Mouse (Mus musculus) hematopoietic stem cell, adult 5-6 weeks (primary cell): ENCODE results near the gene Slc2a10. TPM values are rescaled to one million over a fixed set of nuclear protein-coding genes. Genes with fewer than 3 reads are reported as not detected.
"Not testable (repeated sequence)": the region's sequence is repeated elsewhere in the genome, so short reads cannot be mapped to it uniquely, and the experiment has no call there.

Source experiments
- ATAC-seq, 2 experiments: fragments of 125-278 bp in 1 of 2; replicated peaks in 1 of 2; 2 replicates each; pipeline ENCODE4 v1.8.0; 2016 to 2017; ENCODE audit warnings: inconsistent platforms in 2 of 2, mild to moderate bottlenecking in 2 of 2, moderate number of reproducible peaks in 2 of 2, low read depth in 1 of 2, moderate TSS enrichment in 1 of 2; ENCODE audit not compliant: low FRiP score in 2 of 2, poor library complexity in 2 of 2, severe bottlenecking in 2 of 2, insufficient read depth in 1 of 2, low TSS enrichment in 1 of 2
- total RNA-seq: library from RNA; stranded (forward); fragments of 172-1452, 232-1000 nt; gene quantifications from 2 replicates; pipeline ENCODE4 v1.2.3, GENCODE M21; 2017

The Slc2a10 gene
- total RNA-seq, 1 experiment from 2014 or later, result 0.84 TPM

DNA sequence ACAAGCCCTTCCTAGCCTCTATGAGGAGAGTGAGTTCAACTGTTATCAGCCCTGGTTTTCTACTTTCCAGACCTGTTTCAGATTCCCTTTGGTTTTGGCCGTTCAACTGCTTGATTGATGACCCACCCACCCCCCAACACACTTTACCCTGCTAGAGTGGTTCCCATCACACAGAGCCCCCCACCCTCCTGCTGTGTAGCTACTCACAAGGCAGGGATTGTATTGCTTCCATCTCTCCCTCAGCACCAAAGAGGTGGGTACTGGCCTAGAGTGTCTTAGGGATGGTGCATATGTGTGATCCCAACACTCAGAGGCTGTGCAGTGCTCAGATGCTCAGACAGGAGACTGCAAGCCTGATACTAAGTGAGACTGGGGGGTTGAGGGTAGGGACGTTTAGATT, 9.1 kb upstream of the Slc2a10 start:
- no peak for ATAC-seq

DNA sequence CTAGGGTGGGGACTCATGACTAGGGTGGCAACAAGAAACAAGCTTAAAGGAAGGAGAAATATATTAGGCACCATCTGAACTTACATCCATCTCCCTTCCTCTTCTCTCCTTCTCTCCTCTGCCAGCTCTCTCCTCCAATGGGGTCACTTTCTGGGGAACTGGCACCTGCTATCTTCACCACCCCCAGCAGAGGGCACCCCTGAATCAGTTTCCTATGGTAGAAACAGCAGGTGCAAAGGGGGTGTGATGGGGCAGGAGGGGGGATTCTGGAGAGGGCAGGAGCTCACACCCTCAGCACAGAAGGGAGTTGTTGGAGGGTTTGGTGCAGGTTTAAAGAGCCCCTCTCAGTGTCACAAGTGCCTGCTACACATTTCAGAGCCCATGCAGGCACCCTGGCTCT, 7.3 kb upstream of the Slc2a10 start:
- peak in 1 of 2 experiments; percentile 52; a peak in 2 of 4 replicates for ATAC-seq

DNA sequence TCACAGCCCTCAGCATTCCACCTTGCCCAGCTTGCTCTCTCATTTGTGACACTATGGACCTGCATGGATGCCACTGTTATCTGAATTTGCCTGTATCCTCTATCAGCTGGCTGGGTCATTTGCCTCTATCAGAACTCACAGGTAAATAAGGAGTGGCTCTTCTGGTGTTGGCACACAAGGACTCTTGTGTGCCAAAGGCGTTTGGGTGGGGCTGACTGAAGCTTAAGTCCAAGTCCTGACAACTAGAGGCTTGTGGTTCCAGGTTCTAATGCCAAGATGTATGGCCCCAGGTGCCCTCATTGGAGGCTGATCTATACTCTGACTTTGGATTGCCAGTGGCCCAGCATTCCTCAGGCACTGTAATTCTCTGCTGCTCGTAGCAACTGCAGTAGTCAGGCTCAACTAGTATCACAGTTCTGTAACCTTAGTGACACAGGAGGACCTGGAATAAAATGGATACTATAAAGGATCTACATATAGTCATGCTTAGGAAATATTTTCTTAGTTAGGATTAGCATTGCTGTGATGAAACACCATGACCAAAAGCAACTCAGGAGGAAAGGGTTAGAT, 5.8 kb upstream of the Slc2a10 start:
- ATAC-seq, result no peak

DNA sequence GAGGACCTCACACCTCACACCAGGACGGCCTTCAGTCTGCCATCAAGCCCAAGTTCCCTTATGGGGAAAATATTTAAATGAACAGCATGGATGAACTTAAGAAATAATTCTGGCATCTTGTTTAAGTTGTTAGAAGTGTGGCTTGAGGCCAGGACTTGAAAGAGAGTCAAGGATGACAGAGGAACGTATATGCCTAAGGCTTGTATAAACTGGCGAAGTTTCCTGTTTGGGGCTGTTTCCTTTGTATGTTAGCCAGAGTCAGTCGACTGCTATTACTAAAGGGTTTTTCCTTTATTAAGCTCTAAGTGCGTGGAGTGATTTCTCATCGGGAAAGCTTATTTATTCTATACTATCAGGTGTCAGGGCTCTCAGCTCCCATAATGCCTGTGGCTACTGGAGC, 4.8 kb upstream of the Slc2a10 start:
- no peak for ATAC-seq

DNA sequence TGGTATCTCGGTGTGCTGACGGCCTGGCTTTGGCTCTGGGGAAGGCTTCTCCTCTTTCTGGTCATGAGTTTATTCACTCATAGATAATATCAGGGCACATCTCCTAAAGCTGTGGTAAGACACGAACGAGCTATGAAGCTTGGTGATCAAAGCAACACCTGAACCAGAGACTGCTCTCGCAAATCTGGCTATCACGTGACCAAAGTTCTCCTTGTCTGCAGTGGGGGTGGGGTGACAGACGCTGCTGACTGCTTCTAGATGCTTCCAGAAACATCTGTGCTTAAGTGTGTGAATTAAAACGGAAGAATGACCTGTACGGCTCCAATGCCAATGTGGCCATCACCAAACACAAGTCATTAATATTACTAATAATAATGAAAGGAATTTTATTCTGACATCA, 6.1 kb downstream of the Slc2a10 start:
- no peak for ATAC-seq

DNA sequence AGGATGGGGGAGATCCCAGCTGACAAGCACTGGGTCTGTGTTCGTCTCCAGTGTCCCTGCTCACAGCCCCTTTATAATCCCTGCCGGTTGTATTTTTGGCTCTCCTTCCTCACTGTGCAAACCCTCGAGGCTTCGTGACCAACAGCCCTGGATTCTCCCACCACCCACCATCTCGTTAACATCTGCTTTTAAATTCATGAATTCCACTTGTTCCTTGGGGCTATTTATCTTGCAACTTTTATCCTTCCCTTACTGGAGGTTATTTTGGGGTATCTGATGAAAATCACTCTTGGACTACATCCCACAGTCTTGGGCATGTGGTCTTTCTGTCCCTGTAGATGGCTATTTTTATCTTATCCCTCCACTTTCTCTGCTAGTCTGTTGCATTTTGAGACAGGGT, 6.9 kb downstream of the Slc2a10 start:
- no peak for ATAC-seq

DNA sequence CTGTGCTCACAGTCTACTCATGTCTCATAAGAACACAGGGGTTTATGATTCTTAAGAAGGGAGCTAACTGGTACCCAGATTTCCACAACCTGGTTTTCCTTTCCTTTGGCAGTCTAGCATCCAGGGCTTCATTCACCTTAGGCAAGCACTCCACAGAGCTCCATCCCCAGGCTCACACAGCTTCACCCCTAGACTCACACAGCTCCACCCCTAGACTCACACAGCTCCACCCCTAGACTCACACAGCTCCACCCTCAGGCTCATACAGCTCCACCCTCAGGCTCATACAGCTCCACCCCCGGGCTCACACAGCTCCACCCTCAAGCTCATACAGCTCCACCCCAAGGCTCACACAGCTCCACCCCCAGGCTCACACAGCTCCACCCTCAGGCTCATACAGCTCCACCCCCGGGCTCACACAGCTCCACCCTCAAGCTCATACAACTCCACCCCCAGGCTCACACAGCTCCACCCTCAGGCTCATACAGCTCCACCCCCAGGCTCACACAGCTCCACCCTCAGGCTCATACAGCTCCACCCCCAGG, 7.4 kb downstream of the Slc2a10 start:
- not testable (repeated sequence) for ATAC-seq

DNA sequence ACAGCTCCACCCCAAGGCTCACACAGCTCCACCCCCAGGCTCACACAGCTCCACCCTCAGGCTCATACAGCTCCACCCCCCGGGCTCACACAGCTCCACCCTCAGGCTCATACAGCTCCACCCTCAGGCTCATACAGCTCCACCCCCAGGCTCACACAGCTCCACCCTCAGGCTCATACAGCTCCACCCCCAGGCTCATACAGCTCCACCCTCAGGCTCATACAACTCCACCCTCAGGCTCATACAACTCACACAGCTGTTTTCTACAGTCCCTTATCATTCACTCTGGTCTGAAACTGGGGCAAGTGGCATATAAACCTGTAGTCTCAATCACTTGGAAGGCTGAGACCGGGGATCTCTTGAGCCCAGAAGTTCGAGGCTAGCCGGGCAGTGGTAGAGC, 7.9 kb downstream of the Slc2a10 start:
- ATAC-seq, result not testable (repeated sequence)

DNA sequence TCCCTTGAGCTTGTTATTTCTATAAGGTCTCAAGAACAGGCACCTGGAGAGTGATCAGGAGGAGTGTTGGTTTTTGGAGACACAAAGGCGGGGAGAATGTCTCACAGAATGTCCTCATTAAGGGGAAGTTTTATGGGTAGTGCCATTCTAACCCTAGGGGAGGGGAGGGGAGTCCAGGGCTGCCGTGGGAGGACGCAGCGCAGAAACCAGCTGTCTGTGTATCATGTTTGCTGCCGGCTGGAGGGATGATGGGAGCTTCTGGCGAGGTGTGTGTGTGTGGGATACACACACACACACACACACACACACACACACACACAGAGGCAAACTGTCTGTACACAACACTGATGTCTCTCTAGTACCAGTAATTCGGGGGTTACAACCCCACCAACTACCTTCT, 8.8 kb downstream of the Slc2a10 start:
- no peak for ATAC-seq

DNA sequence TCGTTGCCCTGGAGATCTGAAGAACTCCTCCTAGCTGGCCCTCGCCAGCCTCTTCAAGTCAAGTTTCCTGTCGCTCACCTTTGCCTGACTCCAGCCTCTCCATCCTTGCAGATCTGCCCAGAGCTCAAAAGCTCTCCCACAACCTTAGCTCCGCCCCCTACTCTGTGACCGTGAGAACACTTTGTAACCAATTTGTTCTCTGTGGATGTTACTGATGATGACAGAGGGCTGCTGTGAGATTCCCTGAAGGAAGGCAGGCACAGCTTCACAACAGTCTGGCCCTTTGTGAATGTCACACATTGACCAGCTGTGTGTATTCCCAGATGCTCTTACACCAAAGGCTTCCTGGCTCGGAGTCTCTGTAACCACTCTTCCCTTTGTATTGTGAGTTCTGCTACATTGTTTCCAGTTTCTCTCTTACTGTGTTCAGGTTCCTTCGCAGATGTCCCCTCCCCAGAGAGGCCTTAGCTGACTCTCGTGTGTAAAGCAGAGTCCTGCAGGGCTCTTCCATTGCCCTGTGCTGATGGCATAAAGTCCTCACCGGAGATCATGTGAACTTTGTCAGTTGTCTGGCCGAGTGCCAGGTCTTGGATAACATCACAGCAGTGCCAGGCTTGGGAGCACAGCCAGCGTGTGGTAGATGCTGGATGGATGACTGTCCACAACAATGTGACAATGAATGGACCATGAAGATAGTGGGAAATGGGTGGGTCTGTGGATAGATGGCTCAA, 9.4 kb downstream of the Slc2a10 start:
- ATAC-seq, result no peak

DNA sequence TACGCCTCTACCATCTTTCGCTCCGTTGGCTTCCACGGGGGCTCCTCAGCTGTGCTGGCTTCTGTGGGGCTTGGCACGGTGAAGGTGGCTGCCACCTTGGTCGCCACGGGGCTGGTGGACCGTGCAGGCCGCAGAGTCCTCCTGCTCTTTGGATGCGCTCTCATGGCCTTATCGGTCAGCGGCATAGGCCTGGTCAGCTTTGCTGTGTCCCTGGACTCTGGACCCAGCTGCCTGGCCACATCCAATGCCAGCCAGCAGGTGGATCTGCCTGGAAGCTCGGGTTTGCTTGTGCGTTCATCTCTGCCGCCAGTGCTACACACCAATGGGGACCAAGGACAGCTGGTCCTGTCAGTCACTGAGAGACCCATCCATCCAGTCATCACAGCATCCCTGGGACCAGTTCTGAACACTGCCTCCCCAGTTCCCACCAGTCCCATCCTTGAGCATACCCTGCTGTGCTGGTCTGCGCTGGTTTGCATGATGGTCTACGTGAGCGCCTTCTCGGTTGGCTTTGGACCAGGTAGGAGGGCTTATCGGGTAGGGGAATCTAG, 11.7 kb downstream of the Slc2a10 start:
- no peak for ATAC-seq

DNA sequence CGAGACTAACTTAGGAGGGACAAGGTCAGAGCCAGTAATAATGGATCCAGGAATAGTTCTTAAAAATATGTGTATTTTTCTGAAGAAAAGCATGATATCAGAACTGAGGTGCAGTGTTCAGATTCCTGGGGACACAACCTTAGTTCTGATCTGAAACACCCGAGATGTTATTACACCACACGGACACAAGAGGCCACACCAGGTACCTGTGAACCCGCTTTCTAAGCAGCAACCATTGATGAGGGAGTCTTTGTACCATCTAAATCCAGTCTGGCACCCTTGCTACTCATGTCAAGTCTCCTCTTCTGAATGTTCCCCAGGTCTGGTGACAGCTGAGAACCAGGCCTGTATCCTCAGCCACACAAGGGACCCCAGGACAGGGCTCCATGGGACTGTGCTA, 22.0 kb downstream of the Slc2a10 start:
- no peak for ATAC-seq

DNA sequence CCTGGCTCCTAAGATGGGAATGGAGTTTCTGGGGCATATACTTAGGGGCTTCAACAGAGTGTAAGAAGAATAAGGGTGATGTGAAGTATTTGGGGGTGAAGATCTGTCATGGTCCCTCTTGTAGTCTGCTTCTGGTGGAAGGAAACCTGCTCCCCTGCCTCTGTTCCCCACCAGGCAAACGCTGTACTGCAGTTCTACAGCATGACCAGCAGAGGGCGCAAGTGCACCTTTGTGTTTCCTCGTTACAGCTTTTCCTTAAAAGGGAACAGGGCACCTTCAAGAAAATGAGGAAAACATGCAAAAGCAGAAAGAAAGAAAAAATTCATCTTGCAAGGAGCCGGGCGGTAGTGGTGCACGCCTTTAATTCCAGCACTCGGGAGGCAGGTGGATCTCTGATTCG, 25.5 kb downstream of the Slc2a10 start:
- ATAC-seq, result 0 out of 4 replicates have a peak, but pooled peaks have one; percentile 30 to 57

DNA sequence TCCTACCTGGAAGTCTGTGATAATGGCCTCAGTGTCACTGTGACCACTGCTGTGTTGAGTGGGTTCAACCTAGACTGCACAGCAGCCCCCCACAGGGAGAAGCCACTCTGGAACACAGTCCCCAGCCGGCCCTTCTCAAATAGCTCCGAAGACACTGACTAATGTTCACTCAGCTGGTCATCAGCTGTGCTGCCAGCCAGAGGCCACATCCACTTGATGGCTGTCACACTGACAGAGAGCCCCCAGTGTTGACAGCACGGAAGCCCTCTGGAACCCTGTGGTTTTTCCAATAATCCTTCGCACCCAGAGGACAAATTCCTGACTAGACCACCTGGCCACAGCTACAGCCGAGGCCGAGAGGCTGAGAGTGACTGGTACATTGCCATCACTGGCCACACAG, 30.2 kb downstream of the Slc2a10 start:
- ATAC-seq, result no peak

DNA sequence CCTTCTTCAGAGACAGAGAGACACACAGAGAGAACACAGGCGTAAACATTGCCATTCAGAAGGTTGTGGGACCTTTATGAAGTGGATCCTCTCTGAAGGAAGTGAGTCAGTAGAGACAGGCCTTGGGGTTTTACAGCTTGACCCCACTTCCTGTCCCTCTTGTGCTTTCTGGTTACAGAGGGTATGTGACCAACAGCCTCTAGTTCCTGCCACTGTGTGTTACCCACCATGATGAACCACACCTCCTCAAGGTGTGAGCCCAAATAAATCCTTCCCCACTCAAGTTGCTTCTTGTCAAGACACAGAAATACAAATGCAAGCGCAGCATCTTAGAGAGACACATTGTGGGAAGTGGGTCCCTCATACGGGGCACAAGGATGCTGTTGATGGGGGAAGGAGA, 37.4 kb downstream of the Slc2a10 start:
- no peak for ATAC-seq

DNA sequence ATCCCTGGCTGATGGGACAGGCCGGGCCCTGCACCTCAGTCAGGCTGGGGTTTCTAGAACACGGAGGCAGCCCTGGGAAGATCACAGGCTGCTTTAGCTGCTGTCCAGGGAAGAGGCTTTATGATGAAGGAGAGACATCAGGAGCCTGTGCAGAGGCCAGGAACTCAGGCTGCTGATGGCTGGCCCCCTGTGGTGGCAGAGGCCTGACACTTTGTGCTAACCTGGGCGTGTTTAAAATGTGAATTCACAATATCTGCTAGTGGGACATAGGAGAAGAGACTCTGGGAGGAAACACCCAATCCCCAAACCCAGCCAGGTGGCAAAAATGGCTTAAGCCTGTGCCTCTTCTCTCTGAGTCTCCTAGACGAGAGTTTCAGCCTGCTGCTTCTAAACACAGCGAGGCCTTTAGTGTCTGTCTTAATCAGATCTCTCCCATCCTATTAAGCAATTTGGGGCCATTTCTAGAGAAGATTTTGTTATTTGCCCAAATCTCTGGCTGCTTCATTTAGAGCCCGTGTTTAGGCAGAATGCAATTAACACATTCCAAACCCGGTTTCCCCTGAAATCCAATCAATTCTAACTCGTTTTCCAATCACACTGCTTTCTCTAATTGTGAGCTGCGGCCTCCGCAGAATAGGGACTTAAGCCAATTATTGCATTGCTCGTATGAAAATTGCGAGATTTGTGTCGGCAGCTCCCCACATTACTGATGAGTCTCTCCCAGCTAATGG, 39.5 kb downstream of the Slc2a10 start:
- ATAC-seq, result no peak

DNA sequence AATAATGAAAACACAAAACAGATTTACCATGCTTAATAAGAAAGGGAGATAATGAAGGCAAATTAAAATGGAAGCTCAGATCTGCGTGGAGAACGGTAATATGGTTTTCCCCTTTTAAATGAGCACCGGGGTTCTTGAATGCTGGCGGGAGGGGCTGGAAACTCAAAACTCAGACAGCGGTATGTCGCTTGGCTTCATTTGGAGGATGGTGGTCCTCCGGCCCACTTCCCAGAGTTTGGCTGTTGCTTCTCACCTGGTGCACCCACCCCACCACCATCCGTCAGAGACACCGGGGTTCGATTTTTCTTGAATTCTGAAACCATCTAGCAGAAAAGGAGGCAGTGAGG, 40.1 kb downstream of the Slc2a10 start:
- ATAC-seq, result no peak

DNA sequence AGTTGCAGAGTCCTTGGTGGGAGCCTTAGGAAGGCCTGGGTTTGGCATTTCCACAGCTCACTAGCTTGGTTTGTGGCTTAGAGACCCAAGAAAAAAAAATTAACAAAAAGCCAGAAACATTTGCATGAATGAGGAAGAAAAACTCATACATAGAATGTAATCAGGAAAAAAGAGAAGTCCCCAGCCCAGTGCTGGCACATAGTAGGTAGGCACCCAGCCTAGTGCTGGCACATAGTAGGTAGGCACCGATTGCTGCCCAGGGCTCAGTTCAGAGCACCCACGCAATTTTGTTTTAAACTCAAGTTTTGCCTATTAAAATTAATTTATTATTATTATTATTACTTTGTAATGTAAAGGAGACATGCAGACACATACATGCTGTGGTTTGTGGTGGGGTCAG, 42.1 kb downstream of the Slc2a10 start:
- ATAC-seq, result no peak
